9 mouse cellular contexts compared by ENCODE assay signal in the genomic region with DNA sequence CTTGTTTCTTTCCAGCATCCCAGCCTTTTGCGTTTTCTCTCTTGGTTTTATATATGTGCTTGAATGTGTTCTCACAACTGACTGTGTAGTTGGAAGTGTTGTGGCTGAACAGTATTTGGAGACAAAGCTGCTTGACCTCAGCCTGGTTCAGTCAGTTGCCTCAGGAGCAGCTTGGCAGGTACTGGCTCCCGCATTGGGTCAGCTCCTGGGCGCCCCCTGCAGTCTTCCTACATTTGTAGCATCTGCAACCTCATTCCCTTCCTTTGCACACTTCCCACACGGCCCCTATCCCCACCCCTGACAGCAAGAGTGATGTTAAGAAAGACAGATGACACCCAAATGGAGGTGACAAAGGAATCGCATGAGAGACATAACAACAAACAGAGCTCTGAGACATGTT. TPM values are rescaled to one million over a fixed set of nuclear protein-coding genes. Genes with fewer than 3 reads are reported as not detected.
DNase-seq lines count a peak whose midpoint lies in the region; ATAC-seq and TF ChIP-seq lines count a peak whose summit lies in the region.
"Had no signal": no experiment of that assay in that cellular context is flagged by ENCODE, and none has a peak within 500 bp of the region (broad histone marks: within the 10 kb centered on the region; RNA-seq: fewer than 3 reads in every experiment).

No protein-coding gene starts in this region.

- peaks cover 5% of the 10 kb centered on the region; the same call in 1 of the 2 replicates for H3K4me1 ChIP-seq in neural tube, embryonic 15.5 days
- H3K4me1 ChIP-seq in cerebellum, adult 2 months (ENCODE audit: control insufficient read depth, insufficient read depth, low read length) = no peaks in the 10 kb centered on the region
- H3K4me1 ChIP-seq in lung, adult 2 months (ENCODE audit: control insufficient read depth, insufficient read depth, low read length) = no peaks in the 10 kb centered on the region

- TF ChIP-seq POLR2A in cerebellum, adult 2 months (IDR thresholded peaks at IDR 0.05; ENCODE audit: borderline replicate concordance, insufficient read depth, low read length) = no peak
- no peak for TF ChIP-seq POLR2A in lung, adult 2 months (IDR thresholded peaks at IDR 0.05; ENCODE audit: borderline replicate concordance, extremely low read depth, low read depth, low read length)

- H3K4me2 ChIP-seq in neural tube, embryonic 15.5 days = no peak overlapping the region

- DNase-seq in neural tube, embryonic 10.5 days (ENCODE audit: extremely low spot score, low spot score) = peak; percentile 32
- peak; percentile 80 to 84 for DNase-seq in cerebellum, adult 2 months
- DNase-seq in gastrocnemius, postnatal 14 days = peak; percentile 67
- DNase-seq in layer of hippocampus, adult 2 months (ENCODE audit: low spot score in 2 of 2) = peak; percentile 52 to 64
- peak; percentile 75 for DNase-seq in lung, adult 2 months
- peak; percentile 39 to 64 for DNase-seq in right cerebral cortex, postnatal 10 days (ENCODE audit: low spot score in 2 of 2)
- no peak for DNase-seq in MN1 (ENCODE audit: low spot score)

- TF ChIP-seq CTCF in cerebellum, adult 2 months (IDR thresholded peaks at IDR 0.05; ENCODE audit: borderline replicate concordance, insufficient read depth, low read depth, low read length) = peak; percentile 75
- TF ChIP-seq CTCF in layer of hippocampus, adult 2 months (conservative IDR thresholded peaks at IDR 0.05) = peak; percentile 83
- peak; percentile 65 for TF ChIP-seq CTCF in lung, adult 2 months (IDR thresholded peaks at IDR 0.05; ENCODE audit: insufficient read depth, low read length)

- H3K27ac ChIP-seq in neural tube, embryonic 15.5 days (replicated peaks) = no peak overlapping the region
- H3K27ac ChIP-seq in cerebellum, adult 2 months (ENCODE audit: insufficient read depth, low read length) = no peak overlapping the region
- H3K27ac ChIP-seq in layer of hippocampus, adult 2 months = no peak overlapping the region

- H3K9me3 ChIP-seq in neural tube, embryonic 15.5 days (replicated peaks) = no peaks in the 10 kb centered on the region

- no peak overlapping the region for H3K9ac ChIP-seq in neural tube, embryonic 15.5 days (replicated peaks)

- 8% methylated on average over 5 of the region's 5 CpGs for WGBS in neural tube, embryonic 15.5 days
- WGBS in cerebellum, adult 2 months = 7% methylated on average over 5 of the region's 5 CpGs
- WGBS in lung, adult 2 months = 2% methylated on average over 5 of the region's 5 CpGs

- ATAC-seq in neural tube, embryonic 15.5 days (ENCODE audit: low FRiP score) = no peak

- H3K4me3 ChIP-seq in neural tube, embryonic 15.5 days (replicated peaks) = no peak overlapping the region
- H3K4me3 ChIP-seq in cerebellum, adult 2 months (replicated peaks; ENCODE audit: insufficient read depth, low read depth, low read length) = no peak overlapping the region
- H3K4me3 ChIP-seq in layer of hippocampus, adult 2 months = no peak overlapping the region
- H3K4me3 ChIP-seq in lung, adult 2 months (replicated peaks; ENCODE audit: extremely low read depth, low read depth, low read length) = no peak overlapping the region

- no peaks in the 10 kb centered on the region for H3K27me3 ChIP-seq in neural tube, embryonic 15.5 days (replicated peaks)
- no peaks in the 10 kb centered on the region for H3K27me3 ChIP-seq in cerebellum, adult 2 months (ENCODE audit: control insufficient read depth, insufficient read depth, low read length)

- intact Hi-C loops in gastrocnemius, postnatal 14 days (cut with DNase I; ENCODE audit: low total_unique reads) = no loop called here

- H3K36me3 ChIP-seq in neural tube, embryonic 15.5 days = no peaks in the 10 kb centered on the region

RNA-seq across cellular contexts. Expression of a gene that starts 11.4 kb away (rescaled TPM):
- not detected in 2 replicates for polyA plus RNA-seq in neural tube, embryonic 15.5 days (2015; fragmentation: Nextera tagmentation; extraction: Ambion mirVana)
- not detected in 2 replicates for polyA plus RNA-seq in cerebellum, adult 2 months (2012; rRNA removed)
- not detected for total RNA-seq in gastrocnemius, postnatal 14 days (2021)
- not detected for total RNA-seq in layer of hippocampus, adult 2 months (2021)
- not detected in 2 replicates for polyA plus RNA-seq in lung, adult 2 months (2012; rRNA removed)
- total RNA-seq: layer of hippocampus, adult 8-10 months had no signal

RNA-seq across cellular contexts. Expression of a gene that starts 14.4 kb away (rescaled TPM):
- polyA plus RNA-seq in neural tube, embryonic 15.5 days (2015; fragmentation: Nextera tagmentation; extraction: Ambion mirVana) = 71.1 and 86.1 TPM in 2 replicates
- 57.0 and 59.7 TPM in 2 replicates for polyA plus RNA-seq in cerebellum, adult 2 months (2012; rRNA removed)
- total RNA-seq in gastrocnemius, postnatal 14 days (2021) = 10 to 100 TPM; 43.4 to 51.3 TPM
- total RNA-seq in layer of hippocampus, adult 2 months (2021) = 100 to 1,000 TPM; 110 to 112 TPM
- 70.7 and 88.3 TPM in 2 replicates for polyA plus RNA-seq in lung, adult 2 months (2012; rRNA removed)

RNA-seq across cellular contexts. Expression of a gene that starts 32.3 kb away (rescaled TPM):
- 11.0 and 12.8 TPM in 2 replicates for polyA plus RNA-seq in neural tube, embryonic 15.5 days (2015; fragmentation: Nextera tagmentation; extraction: Ambion mirVana)
- 12.4 and 13.0 TPM in 2 replicates for polyA plus RNA-seq in cerebellum, adult 2 months (2012; rRNA removed)
- total RNA-seq in gastrocnemius, postnatal 14 days (2021) = 1 to 10 TPM; 5.4 to 5.7 TPM
- total RNA-seq in layer of hippocampus, adult 2 months (2021) = 10 to 100 TPM; 17.9 to 23.0 TPM
- 8.0 and 9.3 TPM in 2 replicates for polyA plus RNA-seq in lung, adult 2 months (2012; rRNA removed)

RNA-seq across cellular contexts. Expression of a gene that starts 32.9 kb away (rescaled TPM):
- polyA plus RNA-seq in neural tube, embryonic 15.5 days (2015; fragmentation: Nextera tagmentation; extraction: Ambion mirVana) = not detected in 2 replicates
- polyA plus RNA-seq in cerebellum, adult 2 months (2012; rRNA removed) = 0.08 and 0.11 TPM in 2 replicates
- total RNA-seq in gastrocnemius, postnatal 14 days (2021) = not detected
- total RNA-seq in layer of hippocampus, adult 2 months (2021) = not detected
- polyA plus RNA-seq in lung, adult 2 months (2012; rRNA removed) = 0.09 TPM in 1 of 2 replicates, not detected in the other
- total RNA-seq: layer of hippocampus, adult 8-10 months had no signal

RNA-seq across cellular contexts. Expression of a gene that starts 37.2 kb away (rescaled TPM):
- 429 and 444 TPM in 2 replicates for polyA plus RNA-seq in neural tube, embryonic 15.5 days (2015; fragmentation: Nextera tagmentation; extraction: Ambion mirVana)
- 344 and 372 TPM in 2 replicates for polyA plus RNA-seq in cerebellum, adult 2 months (2012; rRNA removed)
- 10 to 100 TPM; 97.7 to 99.2 TPM for total RNA-seq in gastrocnemius, postnatal 14 days (2021)
- 100 to 1,000 TPM; 285 to 294 TPM for total RNA-seq in layer of hippocampus, adult 2 months (2021)
- polyA plus RNA-seq in lung, adult 2 months (2012; rRNA removed) = 377 and 390 TPM in 2 replicates
